Mouse (Mus musculus) spleen, postnatal 36 days (tissue): ENCODE data around the gene Resf1.
"Not testable (repeated sequence)": the region's sequence is repeated elsewhere in the genome, so short reads cannot be mapped to it uniquely, and the experiment has no call there.

Experiments used
- DNase-seq, 2 experiments: peaks; one replicate each; pipeline ENCODE4 v3.0.0; 2022; ENCODE audit warnings: low spot score in 2 of 2, mixed read lengths in 1 of 2

Gene Resf1

GRCm38 (mm10) chr6:149308956-149309932 lies at the start of gene Resf1:
TSS of gene Resf1 (plus strand) at chr6:149309414.
- peak; percentile 88 to 89 for DNase-seq

- no peak for DNase-seq
Measured at GRCm38 (mm10) chr6:149260801-149261239, 48.4 kb upstream of the Resf1 start.

GRCm38 (mm10) chr6:149267951-149268350 lies 41.3 kb upstream of the Resf1 start:
- no peak for DNase-seq

- DNase-seq = peak in 1 of 2 experiments; percentile 27
Measured at GRCm38 (mm10) chr6:149278248-149278731, 30.9 kb upstream of the Resf1 start.

- no peak for DNase-seq
Measured at GRCm38 (mm10) chr6:149278866-149279265, 30.3 kb upstream of the Resf1 start.

GRCm38 (mm10) chr6:149280511-149280910 lies 28.7 kb upstream of the Resf1 start:
- no peak for DNase-seq

GRCm38 (mm10) chr6:149288190-149288589 lies 21.0 kb upstream of the Resf1 start:
- DNase-seq = not testable (repeated sequence)

- DNase-seq = not testable (repeated sequence)
Measured at GRCm38 (mm10) chr6:149303231-149303630, 6.0 kb upstream of the Resf1 start.

GRCm38 (mm10) chr6:149307092-149307491 lies 2.1 kb upstream of the Resf1 start:
- no peak for DNase-seq

GRCm38 (mm10) chr6:149307801-149308200 lies 1.4 kb upstream of the Resf1 start:
- no peak for DNase-seq

- no peak for DNase-seq
Measured at GRCm38 (mm10) chr6:149310226-149310625, 1.0 kb downstream of the Resf1 start.

GRCm38 (mm10) chr6:149311044-149311443 lies 1.8 kb downstream of the Resf1 start:
- peak in 1 of 2 experiments; percentile 24 for DNase-seq

GRCm38 (mm10) chr6:149311778-149312177 lies 2.6 kb downstream of the Resf1 start:
- no peak for DNase-seq

GRCm38 (mm10) chr6:149312221-149312620 lies 3.0 kb downstream of the Resf1 start:
- no peak for DNase-seq

- DNase-seq = no peak
Measured at GRCm38 (mm10) chr6:149314918-149315317, 5.7 kb downstream of the Resf1 start.

- no peak for DNase-seq
Measured at GRCm38 (mm10) chr6:149323523-149324241, 14.5 kb downstream of the Resf1 start.

- DNase-seq = no peak
Measured at GRCm38 (mm10) chr6:149324242-149324633, 15.0 kb downstream of the Resf1 start.

GRCm38 (mm10) chr6:149329071-149329470 lies 19.9 kb downstream of the Resf1 start:
- no peak for DNase-seq

GRCm38 (mm10) chr6:149330332-149330731 lies 21.1 kb downstream of the Resf1 start:
- DNase-seq = no peak

- DNase-seq = no peak
Measured at GRCm38 (mm10) chr6:149333036-149333435, 23.8 kb downstream of the Resf1 start.

- no peak for DNase-seq
Measured at GRCm38 (mm10) chr6:149337990-149338389, 28.8 kb downstream of the Resf1 start.

GRCm38 (mm10) chr6:149338622-149339021 lies 29.4 kb downstream of the Resf1 start:
- DNase-seq = no peak
